Mouse (Mus musculus) forebrain, embryonic 15.5 days (tissue): Measurements from ENCODE around the gene B230219D22Rik. TPM values are rescaled to one million over a fixed set of nuclear protein-coding genes. Genes with fewer than 3 reads are reported as not detected.

Experiments used
- ATAC-seq: fragments of 200-750 bp; cut with Nextera tagmentation; replicated peaks from 2 replicates; pipeline ENCODE4 v1.8.0; 2017; ENCODE audit warnings: mild to moderate bottlenecking, moderate TSS enrichment, moderate library complexity
- H3K27ac ChIP-seq: fragments of 300-500 bp; sonication (generic); replicated peaks from 2 replicates; pipeline ENCODE4 v1.5.1; 2015; ENCODE audit warnings: mild to moderate bottlenecking, inconsistent platforms
- H3K27me3 ChIP-seq: fragments of 300-500 bp; sonication (generic); 2 replicates; pipeline ENCODE4 v1.6.1; 2015; ENCODE audit warnings: inconsistent platforms
- H3K36me3 ChIP-seq: fragments of 300-500 bp; sonication (generic); 2 replicates; pipeline ENCODE4 v1.6.1; 2015; ENCODE audit warnings: mild to moderate bottlenecking, inconsistent platforms
- H3K4me1 ChIP-seq: fragments of 300-500 bp; sonication (generic); 2 replicates; pipeline ENCODE4 v1.6.1; 2015; ENCODE audit warnings: inconsistent platforms
- H3K4me2 ChIP-seq: fragments of 300-500 bp; sonication (generic); replicated peaks from 2 replicates; pipeline ENCODE4 v1.6.1; 2015; ENCODE audit warnings: mild to moderate bottlenecking, inconsistent platforms
- H3K4me3 ChIP-seq: fragments of 300-500 bp; sonication (generic); 2 replicates; pipeline ENCODE4 v1.5.1; 2015; ENCODE audit warnings: mild to moderate bottlenecking, inconsistent platforms
- H3K9ac ChIP-seq: fragments of 300-500 bp; sonication (generic); replicated peaks from 2 replicates; pipeline ENCODE4 v1.6.1; 2015; ENCODE audit warnings: mild to moderate bottlenecking, inconsistent platforms
- H3K9me3 ChIP-seq: fragments of 300-500 bp; sonication (generic); 2 replicates; pipeline ENCODE4 v1.6.1; 2016; ENCODE audit warnings: inconsistent platforms
- WGBS: fragments of 180-500 bp; shearing (Covaris S2); methylation state at CpG from one replicate; pipeline ENCODE4 v1.1.7; 2015; ENCODE audit warnings: mixed read lengths; 5-methylcytosine and 5-hydroxymethylcytosine counted together
- polyA plus RNA-seq: library from polyadenylated mRNA; unstranded; fragments of >200 nt; fragmentation: Nextera tagmentation; extraction: Ambion mirVana; gene quantifications from 2 replicates; pipeline ENCODE4 v1.2.1, GENCODE M21; 2015

The B230219D22Rik gene
- 70.6 and 70.8 TPM in 2 replicates for polyA plus RNA-seq

DNA sequence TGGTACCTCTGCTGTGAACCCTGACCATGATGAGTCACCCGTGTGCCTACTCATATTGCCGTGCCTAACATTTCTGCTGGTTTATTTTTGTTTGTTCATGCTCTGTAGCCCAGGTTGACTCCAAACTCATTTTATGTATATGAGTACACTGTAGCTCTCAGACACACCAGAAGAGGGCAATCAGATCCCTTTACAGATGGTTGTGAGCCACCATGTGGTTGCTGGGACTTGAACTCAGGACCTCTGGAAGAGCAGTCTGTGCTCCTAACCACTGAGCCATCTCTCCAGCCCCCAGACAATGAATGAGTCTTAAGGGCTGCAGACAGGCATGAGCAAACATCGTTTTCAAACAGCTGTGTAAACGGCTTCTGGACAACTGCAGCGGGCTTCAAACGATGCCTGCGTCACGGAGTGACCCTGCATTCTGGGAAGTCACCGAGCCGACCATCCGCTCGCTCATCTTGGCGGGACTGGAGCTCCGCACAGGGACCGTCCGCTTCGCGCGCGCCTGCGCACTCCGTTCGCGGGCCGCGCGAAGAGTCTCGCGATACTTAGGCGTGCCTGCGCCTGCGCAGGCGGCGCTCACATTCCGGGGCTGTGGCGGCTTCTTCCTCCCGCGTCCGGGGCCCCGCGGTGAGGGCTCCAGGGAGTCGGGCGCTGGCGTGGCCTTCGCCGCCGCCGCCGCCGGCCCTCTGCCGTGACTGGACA, at the start of gene B230219D22Rik:
B230219D22Rik (plus strand) TSS at position 590 of the 708 bp plus-strand sequence.
- H3K36me3 ChIP-seq, result no peaks in the 10 kb centered on the region
- H3K4me1 ChIP-seq, result peaks cover 32% of the 10 kb centered on the region
- peak within 1 kb of the TSS; percentile 100 for H3K4me3 ChIP-seq
- H3K9me3 ChIP-seq, result no peaks in the 10 kb centered on the region
- H3K4me2 ChIP-seq, result peak within 1 kb of the TSS; percentile 67
- no peaks in the 10 kb centered on the region for H3K27me3 ChIP-seq
- peak within 1 kb of the TSS; percentile 99 for H3K27ac ChIP-seq
- ATAC-seq, result peak; percentile 99
- 3% methylated on average over 50 of the region's 51 CpGs for WGBS
- peak within 1 kb of the TSS; percentile 100 for H3K9ac ChIP-seq

DNA sequence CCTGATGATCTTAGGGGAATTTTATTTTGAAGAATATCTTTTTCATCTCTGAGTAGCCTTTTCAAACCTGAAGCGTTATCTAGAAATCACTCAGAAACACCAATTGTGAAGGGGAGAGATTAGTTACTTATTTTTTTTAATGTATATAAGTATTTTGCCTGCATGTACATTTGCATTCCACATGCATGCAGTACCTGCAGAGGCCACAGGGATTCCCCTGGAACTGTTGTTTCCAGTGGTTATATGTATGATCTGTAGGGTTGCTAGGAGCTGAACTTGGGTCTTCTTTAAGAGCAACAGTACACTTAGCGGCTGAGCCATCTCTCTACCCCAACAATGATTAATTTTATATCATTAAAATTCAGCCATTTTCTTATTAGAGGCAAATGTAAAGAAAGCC, 48.4 kb upstream of the B230219D22Rik start:
- WGBS, result 90% methylated on average over 2 of the region's 2 CpGs
- Histone ChIP-seq H3K36me3 (peaks cover 64% of the 10 kb centered on the region), H3K4me2 (no peak overlapping the region), H3K27me3 (no peaks in the 10 kb centered on the region), H3K27ac (no peak overlapping the region), H3K4me1 (no peaks in the 10 kb centered on the region), H3K4me3 (no peak overlapping the region), H3K9me3 (no peaks in the 10 kb centered on the region), H3K9ac (no peak overlapping the region)
- ATAC-seq, result no peak

DNA sequence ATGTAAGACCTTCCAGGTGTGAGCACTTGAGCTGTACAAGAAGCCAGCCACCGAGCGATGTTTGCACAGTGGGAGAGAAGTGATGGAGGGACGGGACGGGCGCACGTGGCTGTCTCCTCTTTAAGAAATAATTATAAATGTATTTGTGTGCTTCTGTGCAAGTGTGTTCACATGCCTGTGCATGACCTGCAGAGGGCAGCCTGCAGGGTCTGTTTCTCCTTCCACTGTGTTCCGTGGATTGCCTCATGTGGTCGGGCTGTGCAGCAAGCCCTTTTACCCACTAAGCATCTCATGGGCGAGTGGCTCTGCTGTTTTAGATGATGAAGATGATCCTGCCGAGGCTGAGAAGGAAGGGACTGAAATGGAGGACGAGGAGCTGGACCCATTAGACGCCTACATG, 42.8 kb upstream of the B230219D22Rik start:
- H3K4me2 ChIP-seq, result no peak overlapping the region

DNA sequence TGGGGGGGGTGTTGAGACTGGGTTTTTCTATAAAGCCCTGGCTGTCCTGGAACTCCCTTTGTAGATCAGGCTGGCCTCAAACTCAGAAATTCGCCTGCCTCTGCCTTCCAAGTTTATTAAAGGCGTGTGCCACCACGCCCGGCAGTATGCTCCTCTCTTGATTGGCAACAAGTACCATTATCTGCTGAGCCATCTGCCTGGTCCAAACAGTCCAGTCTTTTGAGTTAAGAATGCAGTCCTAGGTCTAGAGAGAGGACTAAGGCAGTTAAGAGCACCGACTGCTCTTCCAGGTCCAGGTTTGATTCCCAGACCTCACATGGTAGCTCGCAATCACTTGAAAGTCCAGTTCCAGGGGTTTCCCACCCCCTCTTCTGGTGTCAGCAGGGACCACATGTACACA, 41.9 kb upstream of the B230219D22Rik start:
- H3K9ac ChIP-seq, result no peak overlapping the region
- H3K9me3 ChIP-seq, result no peaks in the 10 kb centered on the region
- peaks cover 99% of the 10 kb centered on the region for H3K36me3 ChIP-seq
- H3K4me3 ChIP-seq, result no peak overlapping the region
- H3K27me3 ChIP-seq, result no peaks in the 10 kb centered on the region
- no peak for ATAC-seq
- no peak overlapping the region for H3K4me2 ChIP-seq
- H3K27ac ChIP-seq, result no peak overlapping the region
- H3K4me1 ChIP-seq, result no peaks in the 10 kb centered on the region
- WGBS, result 95% methylated on average over 6 of the region's 6 CpGs

More for the DNA sequence above, 42.8 kb upstream of the B230219D22Rik start:
- H3K4me1 ChIP-seq, result no peaks in the 10 kb centered on the region
- H3K36me3 ChIP-seq, result peaks cover 99% of the 10 kb centered on the region
- H3K27me3 ChIP-seq, result no peaks in the 10 kb centered on the region
- no peak overlapping the region for H3K27ac ChIP-seq
- H3K4me3 ChIP-seq, result no peak overlapping the region
- WGBS, result 92% methylated on average over 12 of the region's 12 CpGs
- H3K9ac ChIP-seq, result no peak overlapping the region
- no peaks in the 10 kb centered on the region for H3K9me3 ChIP-seq
- no peak for ATAC-seq

DNA sequence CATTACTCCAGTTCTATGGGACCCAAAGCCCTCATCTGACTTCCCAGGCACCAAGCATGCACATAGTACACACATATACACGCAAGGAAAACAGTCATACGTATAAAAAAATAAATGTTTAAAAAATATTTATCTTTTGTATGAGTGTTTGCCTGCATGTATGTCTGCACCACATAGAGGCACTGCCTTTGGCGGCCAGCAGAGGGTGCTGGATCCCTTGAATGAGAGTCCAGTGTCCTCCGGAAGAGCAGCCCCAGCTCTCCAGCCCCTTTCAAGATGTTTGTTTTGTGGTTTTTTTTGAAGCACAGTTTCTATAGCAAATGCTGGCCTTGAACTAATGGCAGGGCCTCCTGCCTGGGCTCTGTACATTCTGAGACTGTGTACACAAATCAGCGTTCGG, 24.4 kb upstream of the B230219D22Rik start:
- no peaks in the 10 kb centered on the region for H3K27me3 ChIP-seq
- no peak for ATAC-seq

DNA sequence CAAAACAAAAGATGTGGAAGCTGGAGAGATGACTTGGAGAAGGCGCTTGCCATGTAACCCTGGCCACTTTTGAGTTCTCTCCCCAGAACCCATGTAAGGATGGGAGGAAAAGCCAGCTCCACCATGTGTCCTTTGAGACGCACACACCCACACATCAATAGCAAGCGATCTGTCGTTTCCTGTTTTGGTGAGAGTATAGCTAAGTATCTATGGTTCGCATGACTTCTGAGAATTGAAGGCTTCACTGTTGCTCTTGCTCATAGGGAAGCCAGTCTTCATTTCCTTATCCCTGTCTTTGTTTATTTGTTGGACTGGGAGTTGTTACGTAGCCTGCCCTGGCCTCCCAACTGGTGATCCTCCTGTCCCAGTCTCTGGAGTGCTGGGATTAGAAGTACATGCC, 20.2 kb upstream of the B230219D22Rik start:
- WGBS, result 95% methylated on average over 6 of the region's 6 CpGs
- Histone ChIP-seq H3K27ac (no peak overlapping the region), H3K9ac (no peak overlapping the region), H3K27me3 (no peaks in the 10 kb centered on the region), H3K9me3 (no peaks in the 10 kb centered on the region), H3K36me3 (peaks cover 89% of the 10 kb centered on the region), H3K4me1 (no peaks in the 10 kb centered on the region), H3K4me3 (no peak overlapping the region), H3K4me2 (no peak overlapping the region)
- ATAC-seq, result no peak

More for the DNA sequence above, 24.4 kb upstream of the B230219D22Rik start:
- Histone ChIP-seq H3K9ac (no peak overlapping the region), H3K27ac (no peak overlapping the region), H3K4me2 (no peak overlapping the region), H3K36me3 (peaks cover 91% of the 10 kb centered on the region), H3K9me3 (no peaks in the 10 kb centered on the region), H3K4me1 (no peaks in the 10 kb centered on the region), H3K4me3 (no peak overlapping the region)
- WGBS, result 87% methylated on average over 6 of the region's 6 CpGs

DNA sequence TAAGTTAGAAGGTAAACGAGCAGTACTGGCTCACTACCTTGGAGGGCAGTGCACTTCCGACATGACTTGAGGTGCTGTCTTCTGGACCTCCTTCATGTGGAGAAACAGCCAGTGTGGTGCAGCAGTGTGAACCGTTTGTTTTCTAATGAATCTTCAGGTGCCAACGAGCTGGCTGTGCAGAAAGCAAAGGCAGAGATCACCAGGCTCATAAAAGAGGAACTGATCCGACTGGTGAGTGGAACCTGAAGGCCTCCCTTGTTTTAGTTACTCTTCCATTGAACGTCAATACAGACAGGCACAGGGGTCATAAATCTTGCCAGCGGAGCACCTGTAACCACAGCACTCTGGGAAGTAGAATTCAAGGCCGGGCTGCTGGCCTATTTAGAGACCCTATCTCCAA, 15.6 kb upstream of the B230219D22Rik start:
- Histone ChIP-seq H3K4me1 (no peaks in the 10 kb centered on the region), H3K36me3 (peaks cover 84% of the 10 kb centered on the region), H3K9ac (no peak overlapping the region), H3K27me3 (no peaks in the 10 kb centered on the region), H3K4me3 (no peak overlapping the region), H3K27ac (no peak overlapping the region), H3K9me3 (no peaks in the 10 kb centered on the region), H3K4me2 (no peak overlapping the region)
- ATAC-seq, result no peak
- 91% methylated on average over 8 of the region's 8 CpGs for WGBS

DNA sequence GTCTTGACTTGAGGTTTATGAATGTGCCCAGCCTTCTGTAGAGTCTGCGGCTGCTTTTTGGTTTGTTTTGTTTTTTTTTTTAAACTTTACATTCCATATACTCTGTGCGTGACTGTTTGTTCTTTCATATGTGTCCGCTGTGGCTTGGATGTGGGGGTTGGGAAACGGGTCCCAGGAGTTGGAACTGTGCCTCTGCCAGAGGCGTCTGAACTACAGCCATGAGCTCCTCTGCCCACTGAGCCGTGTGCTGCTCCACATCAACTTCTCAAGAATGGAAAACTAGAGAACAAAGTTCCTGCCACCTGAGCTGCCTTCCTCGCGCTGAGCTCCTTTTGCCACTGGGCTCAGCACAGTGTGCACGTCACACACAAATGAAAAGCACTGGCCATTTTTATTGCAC, 10.7 kb upstream of the B230219D22Rik start:
- H3K9ac ChIP-seq, result no peak overlapping the region
- H3K27ac ChIP-seq, result no peak overlapping the region
- no peak overlapping the region for H3K4me2 ChIP-seq
- 82% methylated on average over 9 of the region's 9 CpGs for WGBS
- no peak for ATAC-seq
- H3K4me3 ChIP-seq, result no peak overlapping the region
- H3K4me1 ChIP-seq, result no peaks in the 10 kb centered on the region
- no peaks in the 10 kb centered on the region for H3K9me3 ChIP-seq
- no peaks in the 10 kb centered on the region for H3K27me3 ChIP-seq
- H3K36me3 ChIP-seq, result peaks cover 43% of the 10 kb centered on the region

DNA sequence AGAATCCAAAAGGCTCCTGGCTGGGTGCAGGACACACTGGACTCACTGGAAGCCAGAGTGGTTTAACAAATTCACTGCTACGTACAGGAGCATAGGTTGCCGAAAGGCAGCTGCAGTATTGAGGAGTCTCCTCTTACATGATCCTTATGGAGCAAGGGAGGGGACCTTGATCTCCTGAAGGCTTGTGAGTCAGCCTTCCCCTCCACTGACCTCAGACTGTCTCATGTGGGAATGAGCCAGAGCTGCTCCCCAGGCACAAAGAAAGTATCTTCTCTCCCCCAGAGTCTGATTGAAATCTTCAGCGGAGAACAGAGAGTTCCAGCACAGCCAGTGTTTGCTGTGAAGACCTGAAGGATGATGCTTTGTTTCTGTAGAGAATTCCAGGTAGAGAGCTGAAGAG, 9.3 kb upstream of the B230219D22Rik start:
- no peak for ATAC-seq
- Histone ChIP-seq H3K9ac (no peak overlapping the region), H3K4me1 (no peaks in the 10 kb centered on the region), H3K4me2 (no peak overlapping the region), H3K27me3 (no peaks in the 10 kb centered on the region), H3K27ac (no peak overlapping the region), H3K4me3 (no peak overlapping the region), H3K36me3 (peaks cover 29% of the 10 kb centered on the region), H3K9me3 (no peaks in the 10 kb centered on the region)
- WGBS, result 93% methylated on average over 3 of the region's 3 CpGs

DNA sequence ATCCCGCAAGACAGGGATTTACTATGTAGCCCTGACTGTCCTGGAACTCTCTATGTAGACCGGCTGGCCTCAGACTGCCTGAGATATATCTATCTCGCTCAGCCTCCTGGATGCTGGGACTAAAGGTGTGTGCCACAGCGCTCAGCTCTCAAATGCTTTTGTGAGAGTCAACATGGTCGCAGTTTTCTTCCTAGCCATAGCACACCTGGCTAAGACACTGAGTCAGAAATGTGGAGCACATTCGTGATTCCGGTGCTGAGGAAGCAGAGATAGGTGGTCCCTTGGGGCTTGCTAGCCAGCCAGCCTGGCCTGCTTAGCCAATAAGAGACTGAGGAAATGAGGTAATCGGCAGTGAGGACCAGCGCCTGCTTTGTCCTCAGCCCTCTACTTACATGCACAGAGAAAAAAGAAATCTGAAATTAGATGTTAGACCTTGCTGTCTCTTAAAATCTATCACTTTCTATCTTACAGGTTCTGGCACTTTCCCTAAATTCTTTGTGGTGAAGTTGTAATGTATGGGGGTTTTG, 6.8 kb upstream of the B230219D22Rik start:
- WGBS, result 82% methylated on average over 9 of the region's 9 CpGs
- Histone ChIP-seq H3K4me3 (no peak overlapping the region), H3K9ac (no peak overlapping the region), H3K36me3 (peaks cover 5% of the 10 kb centered on the region; the same call in 1 of the 2 replicates), H3K27ac (no peak overlapping the region), H3K4me1 (no peaks in the 10 kb centered on the region), H3K4me2 (no peak overlapping the region), H3K27me3 (no peaks in the 10 kb centered on the region), H3K9me3 (no peaks in the 10 kb centered on the region)
- ATAC-seq, result no peak

DNA sequence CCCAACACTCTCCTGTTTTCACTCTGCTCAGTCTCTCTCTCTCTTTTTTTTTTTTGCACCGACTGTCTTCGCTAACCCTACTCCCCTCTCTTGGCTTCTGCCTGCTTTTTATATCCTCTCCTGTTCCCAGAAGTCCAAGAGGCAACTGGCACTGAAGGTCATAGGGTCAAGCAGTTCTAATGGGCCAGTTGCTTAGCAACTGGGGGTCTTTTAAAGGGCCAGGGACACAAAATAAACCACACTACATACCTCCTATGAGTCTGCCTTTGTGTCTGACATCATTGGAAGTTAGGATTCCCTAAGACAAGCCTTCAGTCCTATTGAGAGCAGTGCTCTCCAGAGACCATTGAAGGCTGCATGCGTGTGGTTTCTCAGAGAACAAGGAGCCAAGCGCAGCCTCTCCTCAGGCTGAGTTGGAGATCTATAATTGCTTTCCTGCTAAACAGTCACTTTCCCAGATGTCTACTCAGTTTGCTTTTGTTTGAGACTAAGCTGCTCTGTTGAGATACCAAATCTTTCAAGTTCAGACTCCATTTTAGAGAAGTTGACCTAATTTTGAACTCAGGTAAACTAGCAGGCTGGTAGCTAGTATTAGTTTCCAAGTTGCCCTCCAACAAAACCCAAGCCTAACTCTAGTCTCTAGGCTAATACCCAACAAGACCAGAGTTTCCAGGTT, 4.9 kb upstream of the B230219D22Rik start:
- H3K4me1 ChIP-seq, result peaks cover 5% of the 10 kb centered on the region; the same call in 1 of the 2 replicates
- no peak for ATAC-seq
- 13% methylated on average over 4 of the region's 4 CpGs for WGBS
- H3K9me3 ChIP-seq, result no peaks in the 10 kb centered on the region
- no peak overlapping the region for H3K4me3 ChIP-seq
- H3K27me3 ChIP-seq, result no peaks in the 10 kb centered on the region
- H3K4me2 ChIP-seq, result no peak overlapping the region
- no peak overlapping the region for H3K9ac ChIP-seq
- no peak overlapping the region for H3K27ac ChIP-seq
- no peaks in the 10 kb centered on the region for H3K36me3 ChIP-seq

DNA sequence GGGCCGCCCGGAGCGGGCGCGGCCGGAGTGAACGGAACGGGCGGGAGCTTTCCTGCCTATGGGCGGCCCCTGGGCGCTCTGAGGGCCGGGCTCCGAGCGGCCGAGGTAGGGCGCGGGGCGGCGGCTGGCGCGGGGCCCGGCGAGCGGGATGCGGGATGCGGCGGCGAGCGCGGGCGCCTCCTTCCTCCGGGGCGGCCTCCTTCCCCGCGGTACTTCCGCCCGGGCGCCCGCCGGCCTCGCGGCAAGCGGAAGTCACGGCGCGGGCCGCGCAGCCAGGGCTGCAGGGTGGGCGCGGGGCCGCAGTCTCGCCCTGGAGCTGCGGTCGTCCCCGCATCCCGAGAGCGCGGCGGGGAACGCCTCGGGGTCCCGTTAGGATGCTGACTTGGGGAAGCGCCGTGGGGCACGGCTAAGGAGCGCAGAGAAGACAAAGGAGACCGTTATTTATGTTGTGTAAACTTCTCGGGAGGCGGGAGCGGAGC, 358 bp downstream of the B230219D22Rik start:
- H3K4me1 ChIP-seq, result peaks cover 33% of the 10 kb centered on the region
- ATAC-seq, result peak; percentile 69
- peak overlapping the region; percentile 100 for H3K4me3 ChIP-seq
- peak overlapping the region; percentile 99 for H3K27ac ChIP-seq
- WGBS, result under 1% methylated on average over 47 of the region's 70 CpGs
- no peaks in the 10 kb centered on the region for H3K9me3 ChIP-seq
- H3K4me2 ChIP-seq, result peak overlapping the region; percentile 60
- no peaks in the 10 kb centered on the region for H3K36me3 ChIP-seq
- H3K27me3 ChIP-seq, result no peaks in the 10 kb centered on the region
- peak overlapping the region; percentile 100 for H3K9ac ChIP-seq
